Mouse (Mus musculus) heart, postnatal 25 days (tissue): ENCODE measurements at regions not wholly inside any gene's neighbourhood (a gene's known extent, or its start where the extent isn't known, plus 50 kb on each side); places are given as distances from the start of the nearest gene placed in this dataset.

Experiments used
- DNase-seq: peaks from one replicate; pipeline ENCODE4 v3.0.0; 2022; ENCODE audit warnings: low spot score
- intact Hi-C: fragments of 180-260 bp; cut with DNase I; formaldehyde crosslinking; loops from one replicate; pipeline ENCODE4 v1.15.1; 2025

DNA sequence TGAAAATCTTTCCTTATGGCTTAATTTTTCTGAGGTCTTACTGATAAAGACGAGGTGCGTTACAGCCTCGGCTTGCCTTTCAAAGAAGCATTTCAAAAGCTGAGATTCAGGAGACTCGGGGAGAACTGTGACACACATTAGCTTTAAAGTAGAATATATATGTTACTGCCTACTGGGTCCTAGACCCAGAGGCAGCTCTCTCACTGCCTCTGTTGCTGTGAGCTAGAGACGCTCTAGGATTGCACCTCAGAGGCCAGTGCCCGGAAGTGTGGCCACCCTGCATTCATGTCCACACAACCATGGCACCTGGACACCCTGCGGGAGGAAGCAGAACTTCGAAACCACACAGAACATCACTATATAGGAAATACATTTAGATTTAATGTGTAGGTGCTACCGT lies 181.6 kb upstream of the Nrsn1 start:
- intact Hi-C loops: no loop called here

GRCm38 (mm10) chr13:25451357-25451861 lies 181.1 kb upstream of the Nrsn1 start:
- intact Hi-C loops: no loop called here
- DNase-seq: no peak

More for the DNA sequence above, 181.6 kb upstream of the Nrsn1 start:
- no peak for DNase-seq

DNA sequence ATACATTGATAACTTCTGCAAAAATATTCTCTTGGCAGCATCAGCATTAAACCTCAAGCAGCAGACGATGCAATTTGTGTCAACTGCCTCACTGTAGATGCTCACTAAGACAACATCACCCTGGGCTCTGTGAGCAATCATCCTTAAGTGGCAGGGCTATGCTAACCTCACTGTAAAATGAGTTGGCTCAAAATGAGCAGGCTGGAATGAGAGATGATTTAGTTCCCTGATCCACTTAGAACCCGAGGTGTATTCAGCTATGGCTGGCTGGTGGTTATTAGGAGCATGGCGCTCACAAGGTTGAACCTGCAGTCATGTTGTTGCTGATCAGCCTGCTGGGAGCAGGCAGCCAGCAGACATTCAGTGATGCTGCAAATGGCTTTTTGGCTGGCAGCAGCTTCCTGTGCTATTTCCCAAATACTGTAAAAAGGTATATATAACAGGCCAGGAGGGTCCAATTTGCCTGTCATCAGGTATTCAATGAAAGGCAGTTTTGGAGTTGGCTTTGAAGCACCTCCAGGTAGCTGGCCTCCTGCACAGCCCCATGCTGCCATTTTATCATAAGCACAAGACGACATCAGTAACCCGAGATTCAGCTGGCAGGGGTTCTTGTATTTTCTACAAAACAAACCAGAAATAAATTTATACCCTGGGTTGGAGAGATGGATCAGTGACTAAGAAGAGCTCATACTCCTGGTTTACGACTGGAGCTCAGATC lies 159.6 kb upstream of the Nrsn1 start:
- intact Hi-C loops: no loop called here
- DNase-seq: no peak

DNA sequence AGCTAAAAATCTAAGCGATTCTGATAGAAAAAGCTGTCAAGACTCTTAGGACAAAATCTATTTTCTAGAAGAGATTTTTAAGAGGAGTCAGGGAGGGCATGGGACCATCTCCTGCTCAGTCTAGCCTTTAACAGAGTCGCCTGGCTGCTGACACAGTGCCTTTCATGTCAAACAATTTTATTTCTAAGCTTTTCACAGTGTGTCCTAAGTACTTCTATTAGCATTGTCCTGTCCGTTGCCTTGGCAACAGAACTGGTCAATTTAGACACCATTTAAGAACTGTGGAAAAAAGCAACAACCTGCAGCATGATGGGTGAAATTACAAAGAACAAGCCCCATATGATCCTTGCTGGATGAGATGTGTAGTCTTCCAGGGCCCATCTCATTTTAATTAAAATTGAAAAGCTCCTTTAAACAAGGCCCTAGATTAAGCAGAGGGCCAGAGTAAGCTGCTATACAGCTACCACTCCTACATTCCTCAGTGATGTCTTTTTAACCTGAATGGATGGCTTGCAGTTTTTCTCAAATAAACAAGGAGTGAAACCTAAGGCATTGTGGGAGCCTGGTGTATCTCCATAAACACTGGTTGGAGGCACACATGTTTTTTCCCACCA lies 133.0 kb upstream of the Nrsn1 start:
- DNase-seq: no peak
- intact Hi-C loops: no loop called here

- intact Hi-C loops: no loop called here
- DNase-seq: no peak
These were observed 132.4 kb upstream of the Nrsn1 start for GRCm38 (mm10) chr13:25402691-25403090.

DNA sequence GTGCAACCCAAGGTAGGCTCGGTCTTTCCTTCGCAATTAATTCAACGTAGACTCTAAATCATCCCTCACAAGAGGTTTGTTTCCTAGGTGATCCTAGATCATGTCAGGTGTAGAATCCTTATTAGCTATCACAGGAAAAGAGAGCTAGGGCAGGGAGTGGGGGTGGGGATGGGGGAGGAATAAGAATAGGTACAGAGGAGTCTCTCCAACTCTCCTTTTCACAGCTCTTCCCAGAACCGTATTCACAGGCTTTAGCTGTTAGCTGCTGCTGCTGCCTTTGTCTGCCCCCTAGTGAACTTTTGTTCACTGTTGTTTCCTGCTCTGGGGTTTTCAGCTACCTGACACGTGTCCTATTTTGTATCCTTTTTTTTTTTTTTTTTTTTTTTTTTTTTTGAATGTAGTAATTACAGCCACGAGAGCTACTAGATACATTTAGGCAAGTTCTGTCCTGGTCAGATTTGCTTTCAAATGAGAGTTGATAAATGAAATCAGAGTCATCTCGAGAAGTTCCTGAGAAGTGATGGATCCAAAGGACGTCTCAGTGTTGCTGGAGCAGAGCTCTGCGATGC lies 131.7 kb upstream of the Nrsn1 start:
- intact Hi-C loops: no loop called here
- no peak for DNase-seq

DNA sequence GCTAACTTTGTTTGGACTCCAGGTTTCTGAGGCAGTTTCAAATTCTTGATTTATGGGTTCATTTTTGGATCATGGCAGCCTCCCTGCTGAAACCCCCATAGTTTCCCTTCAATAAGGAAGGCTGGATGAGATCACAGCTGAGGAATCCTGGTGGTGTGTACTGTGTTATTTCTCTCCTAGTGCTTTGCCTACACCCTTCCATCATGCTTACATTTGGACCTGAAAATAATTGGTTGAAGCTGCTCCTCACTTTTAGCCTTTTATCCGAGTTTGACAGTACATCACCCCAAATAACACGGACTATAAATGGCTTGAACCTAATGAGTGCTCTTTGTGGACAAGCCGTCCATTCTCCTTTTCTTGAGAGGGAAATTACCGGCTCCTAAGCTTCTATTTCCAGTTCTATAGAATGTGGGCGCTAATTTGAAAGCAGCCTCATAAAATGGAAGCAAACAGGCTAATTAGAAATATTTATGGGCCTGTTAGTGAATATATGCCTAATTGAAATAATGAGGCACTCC lies 122.5 kb upstream of the Nrsn1 start:
- intact Hi-C loops: no loop called here
- DNase-seq: no peak

GRCm38 (mm10) chr13:25362627-25362967 lies 92.3 kb upstream of the Nrsn1 start:
- DNase-seq: no peak
- intact Hi-C loops: no loop called here

- intact Hi-C loops: no loop called here
These were observed 91.7 kb upstream of the Nrsn1 start for GRCm38 (mm10) chr13:25361850-25362626.

GRCm38 (mm10) chr13:25347558-25347957 lies 77.3 kb upstream of the Nrsn1 start:
- DNase-seq: no peak
- intact Hi-C loops: no loop called here

More at GRCm38 (mm10) chr13:25361850-25362626, 91.7 kb upstream of the Nrsn1 start:
- DNase-seq: no peak

DNA sequence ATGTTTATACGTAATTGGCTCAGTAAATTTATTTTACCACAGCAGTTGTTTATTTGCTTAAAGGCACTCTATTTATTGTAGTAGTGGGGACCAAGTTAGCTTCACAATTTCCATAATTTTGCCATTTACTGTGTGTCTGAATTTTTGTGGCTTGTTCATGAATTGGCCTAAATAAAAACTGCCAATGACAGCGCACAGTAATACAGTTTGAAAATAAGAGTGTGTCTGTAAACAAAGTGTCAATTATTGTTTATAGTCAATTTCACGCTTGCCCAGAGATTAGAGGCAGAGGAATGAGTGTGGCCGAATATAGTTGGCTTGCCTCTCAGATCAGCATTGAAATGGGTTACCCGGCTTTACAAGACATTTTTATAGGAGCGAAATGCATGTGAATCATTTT lies 73.0 kb upstream of the Nrsn1 start:
- intact Hi-C loops: no loop called here
- no peak for DNase-seq

- DNase-seq: no peak
- intact Hi-C loops: no loop called here
These were observed 71.5 kb upstream of the Nrsn1 start for GRCm38 (mm10) chr13:25341826-25342225.

GRCm38 (mm10) chr13:25333803-25334202 lies 63.5 kb upstream of the Nrsn1 start:
- DNase-seq: no peak
- intact Hi-C loops: no loop called here
